ENCODE assay signal across 8 mouse cellular contexts in genomic region chr8:104533971-104534778, GRCm38 (mm10). TPM values are rescaled to one million over a fixed set of nuclear protein-coding genes. Genes with fewer than 3 reads are reported as not detected.
A peak's percentile ranks its signal among the peaks of the same experiment; 100 is the strongest.
DNase-seq lines count a peak whose midpoint lies in the region; ATAC-seq and TF ChIP-seq lines count a peak whose summit lies in the region.

Gene Nae1, minus strand, starts transcription at chr8:104534637.
Gene Car7, plus strand, starts transcription at chr8:104534689.

- H3K36me3 ChIP-seq in hindbrain, postnatal 0 days (ENCODE audit: insufficient read depth, low read length): 0 out of 2 replicates have a peak, but pooled peaks cover 6% of the 10 kb centered on the region

- intact Hi-C loops in gastrocnemius, adult 2 months (cut with DNase I): loop anchor here (2.0 kb wide), 1 partner anchor 37 kb away; no protein-coding TSS in a partner anchor
- intact Hi-C loops in left cerebral cortex, adult 2 months (cut with DNase I): loop anchor here (2.0 kb wide), 1 partner anchor 37 kb away; no protein-coding TSS in a partner anchor

- peak within 1 kb of the TSS; percentile 88 for H3K4me3 ChIP-seq in gastrocnemius, adult 2 months
- peak within 1 kb of the TSS; percentile 95 for H3K4me3 ChIP-seq in hindbrain, postnatal 0 days (ENCODE audit: low read length)
- H3K4me3 ChIP-seq in left cerebral cortex, adult 2 months: peak within 1 kb of the TSS; percentile 97

- peak within 1 kb of the TSS; percentile 96 for H3K27ac ChIP-seq in gastrocnemius, adult 2 months
- H3K27ac ChIP-seq in hindbrain, postnatal 0 days: peak within 1 kb of the TSS; percentile 84
- H3K27ac ChIP-seq in left cerebral cortex, adult 2 months: peak within 1 kb of the TSS; percentile 95

- peak; percentile 89 for ATAC-seq in common myeloid progenitor, adult 5-6 weeks (replicated peaks; ENCODE audit: low read depth, poor library complexity, severe bottlenecking)
- peak; percentile 94 for ATAC-seq in hindbrain, postnatal 0 days
- peak; percentile 88 for ATAC-seq in megakaryocyte, adult 5-6 weeks (ENCODE audit: poor library complexity, severe bottlenecking)

- TF ChIP-seq CTCF in gastrocnemius, adult 2 months (IDR thresholded peaks at IDR 0.05): no peak; the same call in 1 of the 2 replicates
- TF ChIP-seq CTCF in hindbrain, postnatal 0 days (IDR thresholded peaks at IDR 0.05; ENCODE audit: low read depth): peak; percentile 93
- TF ChIP-seq CTCF in left cerebral cortex, adult 2 months (IDR thresholded peaks at IDR 0.05): peak; percentile 100

- under 1% methylated on average over 70 of the region's 70 CpGs for WGBS in hindbrain, postnatal 0 days

- peak; percentile 97 for DNase-seq in ZHBTc4 (ENCODE audit: low read depth, low spot score)
- DNase-seq in gastrocnemius, adult 2 months: peak; percentile 95
- DNase-seq in hindbrain, postnatal 0 days (ENCODE audit: low spot score): peak; percentile 96
- DNase-seq in left cerebral cortex, adult 2 months (ENCODE audit: extremely low spot score in 1 of 2, low spot score in 2 of 2): peak; percentile 93 to 97
- DNase-seq in right cerebral cortex, adult 2 months (ENCODE audit: low spot score in 2 of 2): peak; percentile 94 to 95
- DNase-seq in urinary bladder, postnatal 14 days (ENCODE audit: low spot score): peak; percentile 92

- no peaks in the 10 kb centered on the region; the same call in 1 of the 2 replicates for H3K27me3 ChIP-seq in hindbrain, postnatal 0 days (ENCODE audit: insufficient read depth, low read length)

- peak within 1 kb of the TSS; percentile 87 for H3K9ac ChIP-seq in hindbrain, postnatal 0 days (replicated peaks; ENCODE audit: low read length)

- no peaks in the 10 kb centered on the region for H3K9me3 ChIP-seq in hindbrain, postnatal 0 days (ENCODE audit: low read length)

- peaks cover 19% of the 10 kb centered on the region for H3K4me1 ChIP-seq in hindbrain, postnatal 0 days (ENCODE audit: insufficient read depth, low read length)

- peak within 1 kb of the TSS; percentile 88 for H3K4me2 ChIP-seq in hindbrain, postnatal 0 days (ENCODE audit: low read depth, low read length)

RNA-seq across cellular contexts. Expression of gene Nae1, which starts in this region (rescaled TPM):
- 95.4 and 104 TPM in 2 replicates for total RNA-seq in common myeloid progenitor, adult 5-6 weeks (2017)
- 10 to 100 TPM; 26.1 to 28.3 TPM for total RNA-seq in gastrocnemius, adult 2 months (2021)
- total RNA-seq in hindbrain, postnatal 0 days (2014; rRNA removed): 32.9 and 44.4 TPM in 2 replicates
- polyA plus RNA-seq in hindbrain, postnatal 0 days (2015; fragmentation: Nextera tagmentation; extraction: Ambion mirVana): 105 and 109 TPM in 2 replicates
- 10 to 100 TPM; 47.0 to 51.2 TPM for total RNA-seq in left cerebral cortex, adult 2 months (2021)
- 45.3 and 69.6 TPM in 2 replicates for total RNA-seq in megakaryocyte, adult 5-6 weeks (2015)
- total RNA-seq in megakaryocyte, adult 5-6 weeks (2017): 67.3 and 83.9 TPM in 2 replicates

RNA-seq across cellular contexts. Expression of gene Car7, which starts in this region (rescaled TPM):
- total RNA-seq in common myeloid progenitor, adult 5-6 weeks (2017): 0.41 TPM in 1 of 2 replicates, not detected in the other
- under 1 TPM; 0.98 to 0.99 TPM for total RNA-seq in gastrocnemius, adult 2 months (2021)
- total RNA-seq in hindbrain, postnatal 0 days (2014; rRNA removed): 2.0 and 2.3 TPM in 2 replicates
- polyA plus RNA-seq in hindbrain, postnatal 0 days (2015; fragmentation: Nextera tagmentation; extraction: Ambion mirVana): 3.1 and 3.5 TPM in 2 replicates
- total RNA-seq in left cerebral cortex, adult 2 months (2021): 10 to 100 TPM; 31.9 to 32.3 TPM
- 0.27 TPM in 1 of 2 replicates, not detected in the other for total RNA-seq in megakaryocyte, adult 5-6 weeks (2015)
- 0.44 and 1.2 TPM in 2 replicates for total RNA-seq in megakaryocyte, adult 5-6 weeks (2017)

Comparison
In these comparisons a context has a peak if more than half of its experiments do, and no peak if none do; other contexts are left out.
1. Peak in every context shown above with its lines: DNase-seq, ATAC-seq, H3K4me3 ChIP-seq and H3K27ac ChIP-seq.